Mouse (Mus musculus): ENCODE data around the gene Trak1. TPM values are rescaled to one million over a fixed set of nuclear protein-coding genes. Genes with fewer than 3 reads are reported as not detected.

Trak1 gene
- total and polyA plus RNA-seq, 3 experiments = 8.2 to 28.6 (median 18.1) TPM

GRCm38 (mm10) chr9:121257106-121257505 is 40.2 kb upstream of the Trak1 start:
- TF ChIP-seq KAT2A (IDR thresholded peaks at IDR 0.05; ENCODE audit: insufficient replicate concordance, low read length) (no peak), MYC (IDR thresholded peaks at IDR 0.05; ENCODE audit: low read depth, low read length) (no peak), HCFC1 (IDR thresholded peaks at IDR 0.05; ENCODE audit: low read depth, low read length) (no peak), UBTF (IDR thresholded peaks at IDR 0.05; ENCODE audit: low read depth, low read length) (no peak), MAFK (IDR thresholded peaks at IDR 0.05; ENCODE audit: insufficient replicate concordance, low read length) (no peak), IRF4 (IDR thresholded peaks at IDR 0.05; ENCODE audit: low read depth, low read length) (no peak), MXI1 (IDR thresholded peaks at IDR 0.05; ENCODE audit: low read depth, low read length) (no peak), CHD1 (IDR thresholded peaks at IDR 0.05; ENCODE audit: low read depth, low read length) (no peak), JUND (conservative IDR thresholded peaks at IDR 0.05; ENCODE audit: low read depth, low read length) (no peak), NRF1 (IDR thresholded peaks at IDR 0.05; ENCODE audit: low read depth, low read length) (no peak), ELF1 (IDR thresholded peaks at IDR 0.05; ENCODE audit: low read depth, low read length) (no peak), USF1 (IDR thresholded peaks at IDR 0.05; ENCODE audit: low read depth, low read length) (no peak), ZC3H11A (IDR thresholded peaks at IDR 0.05; ENCODE audit: low read depth, low read length) (no peak), ZNF384 (IDR thresholded peaks at IDR 0.05; ENCODE audit: low read depth, low read length) (no peak), CTCF (conservative IDR thresholded peaks at IDR 0.05 in 1 of 2, IDR thresholded peaks at IDR 0.05 in 1 of 2; ENCODE audit: low read depth in 2 of 2, low read length in 2 of 2) (no peak), RCOR1 (conservative IDR thresholded peaks at IDR 0.05; ENCODE audit: low read depth, low read length) (no peak), ZMIZ1 (IDR thresholded peaks at IDR 0.05; ENCODE audit: low read depth, low read length) (no peak), NELFE (IDR thresholded peaks at IDR 0.05; ENCODE audit: low read depth, low read length) (no peak)
- no peak overlapping the region for H3K9ac ChIP-seq (ENCODE audit: insufficient read depth, low read depth)
- H3K4me3 ChIP-seq (replicated peaks in 1 of 3; ENCODE audit: low read depth in 2 of 3, low read length in 2 of 3, poor library complexity in 1 of 3) = no peak overlapping the region
- no peaks in the 10 kb centered on the region for H3K79me2 ChIP-seq (replicated peaks; ENCODE audit: control insufficient read depth, extremely low read depth, insufficient read depth, poor library complexity, severe bottlenecking)
- H3K27ac ChIP-seq (ENCODE audit: insufficient read depth, low read depth) = no peak overlapping the region
- H3K36me3 ChIP-seq (replicated peaks in 1 of 2; ENCODE audit: control insufficient read depth in 1 of 2, insufficient read depth in 1 of 2, low read length in 1 of 2) = peaks cover 34 to 87% of the 10 kb centered on the region in 2 experiments
- no peak for DNase-seq (ENCODE audit: extremely low read depth)
- no peaks in the 10 kb centered on the region for H3K9me3 ChIP-seq (replicated peaks; ENCODE audit: low read length)
- no peaks in the 10 kb centered on the region for H3K27me3 ChIP-seq (replicated peaks)
- dilution Hi-C loops (cut with MboI; ENCODE audit: extremely low pct_ligation_motif_present, extremely low pct_unique_long_range_greater_than_20kb, low sequenced_read_pairs) (no loop called here), in situ Hi-C loops (cut with MboI; ENCODE audit: low pct_ligation_motif_present, low pct_unique_long_range_greater_than_20kb, low sequenced_read_pairs) (loop anchor here (10.0 kb wide), 2 partner anchors 118 to 198 kb away; no protein-coding TSS in a partner anchor)
- no peaks in the 10 kb centered on the region for H3K4me1 ChIP-seq (ENCODE audit: control insufficient read depth in 1 of 2, insufficient read depth in 2 of 2)
- no peak overlapping the region for H3K4me2 ChIP-seq (ENCODE audit: insufficient read depth, low read depth, poor library complexity, severe bottlenecking)

- H3K27ac ChIP-seq (ENCODE audit: insufficient read depth, low read depth) = no peak overlapping the region
- no peak for DNase-seq (ENCODE audit: extremely low read depth)
- H3K36me3 ChIP-seq (replicated peaks in 1 of 2; ENCODE audit: control insufficient read depth in 1 of 2, insufficient read depth in 1 of 2, low read length in 1 of 2) = peaks cover 24 to 66% of the 10 kb centered on the region in 2 experiments
- no peak overlapping the region for H3K9ac ChIP-seq (ENCODE audit: insufficient read depth, low read depth)
- TF ChIP-seq TBP (conservative IDR thresholded peaks at IDR 0.05; ENCODE audit: low read depth, low read length) = no peak
- no peak for TF ChIP-seq ZNF384 (IDR thresholded peaks at IDR 0.05; ENCODE audit: low read depth, low read length)
- H3K27me3 ChIP-seq (replicated peaks) = no peaks in the 10 kb centered on the region
- H3K4me2 ChIP-seq (ENCODE audit: insufficient read depth, low read depth, poor library complexity, severe bottlenecking) = no peak overlapping the region
- no peak overlapping the region for H3K4me3 ChIP-seq (replicated peaks in 1 of 3; ENCODE audit: low read depth in 2 of 3, low read length in 2 of 3, poor library complexity in 1 of 3)
- no peaks in the 10 kb centered on the region for H3K79me2 ChIP-seq (replicated peaks; ENCODE audit: control insufficient read depth, extremely low read depth, insufficient read depth, poor library complexity, severe bottlenecking)
- no peaks in the 10 kb centered on the region for H3K9me3 ChIP-seq (replicated peaks; ENCODE audit: low read length)
- no peaks in the 10 kb centered on the region for H3K4me1 ChIP-seq (ENCODE audit: control insufficient read depth in 1 of 2, insufficient read depth in 2 of 2)
- in situ Hi-C loops (cut with MboI; ENCODE audit: low pct_ligation_motif_present, low pct_unique_long_range_greater_than_20kb, low sequenced_read_pairs) (no loop called here), dilution Hi-C loops (cut with MboI; ENCODE audit: extremely low pct_ligation_motif_present, extremely low pct_unique_long_range_greater_than_20kb, low sequenced_read_pairs) (no loop called here)
These were observed 32.0 kb upstream of the Trak1 start for GRCm38 (mm10) chr9:121265307-121265706.
